Mouse (Mus musculus) forebrain, embryonic 11.5 days (tissue): Measurements from ENCODE around the gene Vmn2r80. TPM values are rescaled to one million over a fixed set of nuclear protein-coding genes. Genes with fewer than 3 reads are reported as not detected.
"Not testable (repeated sequence)": the region's sequence is repeated elsewhere in the genome, so short reads cannot be mapped to it uniquely, and the experiment has no call there.

Source experiments
- ATAC-seq: fragments of 200-750 bp; cut with Nextera tagmentation; replicated peaks from 2 replicates; pipeline ENCODE4 v1.8.0; 2017; ENCODE audit warnings: moderate TSS enrichment; ENCODE audit not compliant: low FRiP score
- DNase-seq: peaks from one replicate; pipeline ENCODE4 v3.0.0-alpha.2; 2017; ENCODE audit warnings: low spot score
- H3K27ac ChIP-seq: fragments of 300-500 bp; sonication (generic); 2 replicates; pipeline ENCODE4 v1.5.1; 2014; ENCODE audit warnings: low read depth, low read length
- H3K27me3 ChIP-seq: fragments of 300-500 bp; sonication (generic); 2 replicates; pipeline ENCODE4 v1.6.1; 2014; ENCODE audit warnings: mild to moderate bottlenecking, low read length, mixed read lengths; ENCODE audit not compliant: control insufficient read depth, insufficient read depth
- H3K36me3 ChIP-seq: fragments of 300-500 bp; sonication (generic); 2 replicates; pipeline ENCODE4 v1.6.1; 2014; ENCODE audit warnings: mild to moderate bottlenecking, low read length, moderate library complexity, mixed read lengths; ENCODE audit not compliant: control insufficient read depth, insufficient read depth
- H3K4me1 ChIP-seq: fragments of 300-500 bp; sonication (generic); replicated peaks from 2 replicates; pipeline ENCODE4 v1.6.1; 2014; ENCODE audit warnings: low read length, mixed read lengths; ENCODE audit not compliant: control insufficient read depth, insufficient read depth
- H3K4me2 ChIP-seq: fragments of 300-500 bp; sonication (generic); 2 replicates; pipeline ENCODE4 v1.6.1; 2014; ENCODE audit warnings: low read depth, mild to moderate bottlenecking, low read length, moderate library complexity, mixed read lengths; ENCODE audit not compliant: severe bottlenecking
- H3K4me3 ChIP-seq: fragments of 300-500 bp; sonication (generic); 2 replicates; pipeline ENCODE4 v1.5.1; 2014; ENCODE audit warnings: low read depth, low read length
- H3K9ac ChIP-seq: fragments of 300-500 bp; sonication (generic); 2 replicates; pipeline ENCODE4 v1.6.1; 2014; ENCODE audit warnings: low read length
- H3K9me3 ChIP-seq: fragments of 300-500 bp; sonication (generic); 2 replicates; pipeline ENCODE4 v1.6.1; 2016; ENCODE audit warnings: low read length, mixed read lengths; ENCODE audit not compliant: control insufficient read depth
- WGBS: fragments of 180-500 bp; shearing (Covaris S2); extraction: QIAGEN DNeasy Blood & Tissue Kit; methylation state at CpG from one replicate; pipeline ENCODE4 v1.1.7; 2014; 5-methylcytosine and 5-hydroxymethylcytosine counted together
- polyA plus RNA-seq: library from polyadenylated mRNA; unstranded; fragments of >200 nt; fragmentation: Nextera tagmentation; extraction: Ambion mirVana; gene quantifications from 2 replicates; pipeline ENCODE4 v1.2.1, GENCODE M21; 2014

The Vmn2r80 gene
- not detected in 2 replicates for polyA plus RNA-seq

DNA sequence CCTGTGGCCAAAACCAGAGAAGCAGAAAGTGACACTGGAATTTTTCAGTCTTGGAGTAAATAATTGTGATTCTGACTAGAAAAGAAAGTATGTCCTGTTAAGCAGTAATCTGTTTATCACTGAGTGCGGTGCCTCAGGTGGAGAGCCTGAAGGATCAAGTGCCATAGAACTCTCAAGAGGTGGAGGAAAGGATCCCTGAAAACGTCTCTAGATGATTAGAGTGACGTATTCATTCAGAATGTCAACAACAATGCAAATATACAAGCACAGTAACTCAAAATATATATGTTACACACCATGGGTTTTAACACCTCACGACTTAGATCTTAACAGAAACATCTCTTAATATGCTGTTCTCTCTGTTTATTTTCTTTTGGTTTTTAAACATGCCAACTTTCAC is at the start of gene Vmn2r80:
Gene Vmn2r80 (plus strand): TSS at position 301 of the 400 bp plus-strand sequence.
- not testable (repeated sequence) for H3K27ac ChIP-seq, DNase-seq, H3K4me3 ChIP-seq, H3K27me3 ChIP-seq, H3K9me3 ChIP-seq, H3K4me2 ChIP-seq, H3K36me3 ChIP-seq, H3K4me1 ChIP-seq, ATAC-seq, H3K9ac ChIP-seq
- WGBS = 85% methylated on average over 4 of the region's 4 CpGs

DNA sequence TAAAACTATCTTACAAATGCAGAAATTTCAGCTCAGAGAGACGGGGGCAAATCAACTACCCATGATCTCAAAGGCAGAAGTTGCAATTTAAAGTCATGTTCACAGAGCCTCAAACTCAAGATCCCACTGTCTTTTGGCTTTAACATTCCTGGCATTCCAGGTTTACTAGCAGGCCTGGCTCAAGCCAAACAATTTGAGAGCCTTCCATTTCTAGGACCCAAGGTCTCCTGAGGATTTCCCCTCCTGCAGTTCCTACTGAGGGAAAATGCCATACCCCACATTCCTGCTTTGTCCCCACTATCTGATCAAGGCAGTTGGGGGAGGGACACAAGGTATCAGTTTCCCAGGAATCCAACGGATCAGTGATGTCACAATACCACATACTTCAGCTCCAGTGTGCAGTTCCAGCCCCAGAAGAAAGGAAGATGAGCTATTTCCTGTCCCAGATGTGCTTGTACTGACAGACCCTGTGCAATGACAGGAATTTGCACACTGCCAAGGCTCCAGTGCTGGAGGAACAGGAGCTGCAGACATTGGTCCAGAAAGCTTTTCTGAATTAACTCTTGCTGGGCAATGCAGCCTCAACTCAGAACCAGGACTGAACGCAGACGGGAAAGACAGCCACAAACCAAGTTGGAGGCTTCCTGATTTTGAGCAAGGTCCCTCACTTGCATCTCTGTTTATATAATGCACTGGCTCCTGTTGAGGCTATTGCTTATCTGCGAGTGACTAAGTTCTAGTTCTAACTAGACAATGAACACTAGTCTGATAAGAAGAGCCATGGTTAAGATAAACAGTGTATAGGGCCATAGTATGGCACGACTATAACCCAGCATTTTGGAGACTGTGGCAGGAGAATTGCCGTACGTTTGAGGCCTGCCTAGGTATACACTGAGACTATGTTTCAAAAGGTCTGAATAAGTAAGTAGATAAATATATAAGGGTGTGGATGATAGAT is 42.0 kb upstream of the Vmn2r80 start:
- no peaks in the 10 kb centered on the region for H3K27me3 ChIP-seq
- no peak overlapping the region for H3K4me3 ChIP-seq
- H3K4me2 ChIP-seq = no peak overlapping the region
- DNase-seq (no peak), ATAC-seq (no peak)
- no peaks in the 10 kb centered on the region for H3K9me3 ChIP-seq
- 66% methylated on average over 8 of the region's 8 CpGs for WGBS
- no peaks in the 10 kb centered on the region for H3K4me1 ChIP-seq
- no peak overlapping the region for H3K9ac ChIP-seq
- H3K36me3 ChIP-seq = no peaks in the 10 kb centered on the region
- H3K27ac ChIP-seq = no peak overlapping the region

DNA sequence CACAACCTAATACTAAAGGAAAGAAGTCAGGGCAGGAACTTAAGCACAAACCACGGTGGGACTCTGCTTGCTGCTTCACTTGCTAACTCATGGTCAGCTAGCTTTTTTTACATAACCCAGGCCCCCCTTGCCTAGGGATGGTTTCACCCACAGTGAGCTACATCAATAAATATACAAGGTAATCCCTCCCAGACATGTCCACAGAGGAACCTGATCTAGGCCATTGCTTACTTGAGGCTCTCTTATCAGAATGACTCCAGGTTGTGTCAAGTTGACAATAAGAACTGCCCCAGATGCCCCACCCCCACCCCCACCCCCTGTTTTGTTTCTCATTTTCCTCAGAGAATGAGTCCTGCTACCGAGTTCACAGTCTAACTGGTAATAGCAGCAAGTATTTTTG is 41.0 kb upstream of the Vmn2r80 start:
- H3K27ac ChIP-seq = no peak overlapping the region
- no peaks in the 10 kb centered on the region for H3K9me3 ChIP-seq
- WGBS = 78% methylated on average over 2 of the region's 2 CpGs
- no peak overlapping the region for H3K9ac ChIP-seq
- ATAC-seq = no peak
- no peak overlapping the region for H3K4me2 ChIP-seq
- no peak overlapping the region for H3K4me3 ChIP-seq
- no peaks in the 10 kb centered on the region for H3K27me3 ChIP-seq
- no peaks in the 10 kb centered on the region for H3K36me3 ChIP-seq
- no peak for DNase-seq
- H3K4me1 ChIP-seq = no peaks in the 10 kb centered on the region

DNA sequence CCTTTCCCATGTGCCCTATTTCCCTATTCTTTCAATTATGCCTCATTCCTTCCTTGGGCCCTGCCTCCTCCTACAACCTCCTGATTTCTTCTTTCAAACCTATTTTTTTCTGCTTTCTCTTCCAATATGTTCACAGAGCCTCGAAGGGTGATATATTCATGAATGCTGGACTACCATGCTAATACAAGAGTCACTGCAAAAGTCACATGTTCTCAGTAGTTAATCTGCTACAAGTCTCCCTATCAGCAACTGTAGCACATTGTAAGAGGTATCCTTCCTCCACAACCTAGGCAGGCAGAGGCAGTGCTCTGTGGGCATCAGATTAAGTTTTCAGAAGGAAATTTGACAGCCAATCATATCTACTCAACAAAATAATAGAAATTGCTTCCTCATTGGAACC is 39.4 kb upstream of the Vmn2r80 start:
- DNase-seq (no peak), ATAC-seq (no peak)
- no peak overlapping the region for H3K4me3 ChIP-seq
- no peaks in the 10 kb centered on the region for H3K27me3 ChIP-seq
- H3K9ac ChIP-seq = no peak overlapping the region
- no peaks in the 10 kb centered on the region for H3K36me3 ChIP-seq
- H3K4me1 ChIP-seq = no peaks in the 10 kb centered on the region
- H3K4me2 ChIP-seq = no peak overlapping the region
- H3K27ac ChIP-seq = no peak overlapping the region
- 73% methylated on average over 1 of the region's 1 CpGs for WGBS
- H3K9me3 ChIP-seq = no peaks in the 10 kb centered on the region

DNA sequence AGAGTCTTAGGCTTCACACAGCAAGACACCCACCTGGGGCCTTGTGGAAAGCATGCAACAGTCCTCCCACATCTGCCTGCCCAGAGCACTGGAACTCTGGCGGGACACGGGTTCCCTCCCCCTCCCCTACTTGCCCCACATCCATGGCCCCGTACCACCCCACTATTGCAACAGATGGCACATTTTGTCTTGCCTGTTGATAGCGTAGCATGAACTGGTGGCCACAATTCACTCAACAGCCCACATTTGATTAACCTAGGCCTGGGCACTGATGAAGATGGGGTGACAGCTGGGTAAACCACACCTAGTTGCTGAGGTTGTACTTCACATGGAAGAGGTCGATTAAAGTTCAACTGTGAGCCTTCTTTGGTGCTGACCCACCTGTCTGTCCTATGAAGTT is 38.1 kb upstream of the Vmn2r80 start:
- H3K4me1 ChIP-seq = no peaks in the 10 kb centered on the region
- H3K4me2 ChIP-seq = no peak overlapping the region
- H3K9me3 ChIP-seq = no peaks in the 10 kb centered on the region
- WGBS = 90% methylated on average over 5 of the region's 5 CpGs
- H3K27ac ChIP-seq = no peak overlapping the region
- H3K9ac ChIP-seq = no peak overlapping the region
- no peak for ATAC-seq
- H3K27me3 ChIP-seq = no peaks in the 10 kb centered on the region
- no peaks in the 10 kb centered on the region for H3K36me3 ChIP-seq
- DNase-seq = no peak
- no peak overlapping the region for H3K4me3 ChIP-seq

DNA sequence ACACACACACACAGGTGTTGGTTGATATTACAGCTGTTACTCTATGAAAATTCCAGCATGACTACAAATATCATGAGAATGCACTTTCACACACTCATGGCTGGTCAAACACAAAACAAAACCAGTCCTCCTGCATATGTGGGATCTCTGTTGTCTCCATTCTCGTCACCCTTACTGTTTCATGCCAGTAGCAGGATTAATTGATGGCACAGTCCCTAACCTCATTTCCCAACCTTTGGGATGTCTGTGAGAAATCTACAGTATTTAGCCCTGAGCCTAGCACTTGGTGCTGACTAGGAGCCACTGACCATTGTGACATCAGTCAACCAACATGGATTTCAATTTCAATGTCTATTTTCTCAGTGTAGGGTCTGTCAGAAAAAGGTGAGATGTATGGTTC is 33.5 kb upstream of the Vmn2r80 start:
- 74% methylated on average over 1 of the region's 1 CpGs for WGBS
- Histone ChIP-seq H3K4me3 (no peak overlapping the region), H3K4me1 (no peaks in the 10 kb centered on the region), H3K9ac (no peak overlapping the region), H3K4me2 (no peak overlapping the region), H3K36me3 (no peaks in the 10 kb centered on the region), H3K9me3 (no peaks in the 10 kb centered on the region), H3K27ac (no peak overlapping the region), H3K27me3 (no peaks in the 10 kb centered on the region)
- DNase-seq (no peak), ATAC-seq (no peak)

DNA sequence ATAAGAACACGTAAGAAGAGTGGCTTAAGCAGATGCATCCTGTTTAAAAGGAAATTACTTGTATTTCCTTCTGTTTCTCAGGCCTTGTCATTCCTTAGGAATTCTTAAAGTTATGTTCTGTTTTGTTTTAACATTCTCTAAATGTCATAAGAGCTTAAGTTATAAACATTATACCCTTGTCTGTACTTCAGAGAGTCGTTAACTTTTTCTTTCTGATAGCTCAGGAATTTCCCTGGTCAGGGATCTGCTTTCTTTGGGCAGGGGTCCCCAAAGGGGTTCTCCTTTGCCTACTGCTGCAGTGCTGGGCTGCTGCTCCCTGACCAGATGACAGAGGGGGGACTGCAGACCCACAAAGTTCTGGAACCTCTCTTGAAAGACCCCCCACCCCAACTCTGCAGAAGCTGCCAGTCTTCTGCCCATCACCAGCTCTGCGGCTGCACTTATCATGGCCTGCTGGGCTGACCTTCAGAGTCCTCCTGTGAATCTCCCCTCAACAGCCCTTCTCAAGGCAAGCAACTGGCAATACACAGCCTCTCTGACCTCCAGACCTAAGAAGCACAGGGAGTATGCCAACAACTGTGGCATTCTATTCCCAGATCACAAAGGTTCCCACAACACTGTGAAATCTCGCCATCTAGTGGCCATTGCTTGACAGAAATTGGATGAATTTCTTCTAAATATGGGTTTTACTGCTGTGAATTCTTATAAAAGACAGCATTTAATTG is 32.3 kb upstream of the Vmn2r80 start:
- Histone ChIP-seq H3K36me3 (no peaks in the 10 kb centered on the region), H3K9ac (no peak overlapping the region), H3K9me3 (no peaks in the 10 kb centered on the region), H3K4me1 (no peaks in the 10 kb centered on the region), H3K4me3 (no peak overlapping the region), H3K4me2 (no peak overlapping the region), H3K27me3 (no peaks in the 10 kb centered on the region), H3K27ac (no peak overlapping the region)
- peak; percentile 70 for ATAC-seq
- DNase-seq = peak; percentile 59
- 57% methylated on average over 4 of the region's 4 CpGs for WGBS

DNA sequence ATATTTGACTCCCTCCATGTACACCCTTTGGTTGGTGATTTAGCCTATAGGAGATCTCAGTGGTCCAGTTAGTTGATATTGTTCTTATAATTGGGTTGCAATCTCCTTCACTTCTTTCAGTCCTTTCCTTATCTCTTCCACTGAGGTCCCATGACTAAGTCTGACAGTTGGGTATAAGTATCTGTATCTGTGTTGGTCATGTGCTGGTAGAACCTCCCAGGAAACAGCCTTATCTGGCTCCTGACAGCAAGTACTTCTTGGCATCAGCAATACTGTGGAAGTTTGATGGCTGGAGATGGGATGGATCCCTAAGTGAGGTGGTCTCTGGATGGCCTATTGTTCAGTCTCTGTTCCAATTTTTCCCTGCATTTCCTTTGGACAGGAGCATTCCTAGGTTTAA is 3.0 kb downstream of the Vmn2r80 start:
- ATAC-seq (no peak), DNase-seq (no peak)
- Histone ChIP-seq H3K9me3 (no peaks in the 10 kb centered on the region), H3K36me3 (no peaks in the 10 kb centered on the region), H3K4me2 (no peak overlapping the region), H3K4me1 (no peaks in the 10 kb centered on the region), H3K9ac (no peak overlapping the region), H3K4me3 (no peak overlapping the region), H3K27ac (no peak overlapping the region), H3K27me3 (no peaks in the 10 kb centered on the region)
